Mouse (Mus musculus) G1E (cell line): ENCODE results near the gene Kcnab2. TPM values are rescaled to one million over a fixed set of nuclear protein-coding genes. Genes with fewer than 3 reads are reported as not detected.

Source experiments
- ATAC-seq: 2 replicates; pipeline ENCODE4 v1.8.0; 2016; ENCODE audit warnings: mild to moderate bottlenecking; ENCODE audit not compliant: insufficient number of reproducible peaks, poor library complexity, low FRiP score, severe bottlenecking; ENCODE audit errors: extremely low read depth
- DNase-seq: peaks from one replicate; pipeline ENCODE4 v3.0.0; 2012; ENCODE audit warnings: low spot score
- H3K27me3 ChIP-seq: 2 replicates; pipeline ENCODE4 v1.6.1; 2012; ENCODE audit warnings: mild to moderate bottlenecking, low read length, inconsistent platforms; ENCODE audit not compliant: insufficient read depth
- H3K36me3 ChIP-seq: replicated peaks from 2 replicates; pipeline ENCODE3; 2012; ENCODE audit warnings: mild to moderate bottlenecking, inconsistent platforms
- H3K4me1 ChIP-seq: 2 replicates; pipeline ENCODE4 v1.6.1; 2012; ENCODE audit warnings: low read depth, low read length, inconsistent platforms, mixed read lengths; ENCODE audit not compliant: insufficient read depth
- H3K4me3 ChIP-seq: 2 replicates; pipeline ENCODE4 v1.5.1; 2012; ENCODE audit warnings: low read depth, mild to moderate bottlenecking, inconsistent platforms, low read length, moderate library complexity, mixed read lengths
- H3K9me3 ChIP-seq: replicated peaks from 2 replicates; pipeline ENCODE4 v1.6.1; 2012; ENCODE audit warnings: inconsistent platforms
- CTCF ChIP-seq: IDR thresholded peaks from 2 replicates; pipeline ENCODE4 v1.5.1; 2012; ENCODE audit warnings: low read depth, low read length, inconsistent platforms, mixed read lengths
- GATA1 ChIP-seq: IDR thresholded peaks from 2 replicates; pipeline ENCODE4 v1.6.1; 2012; ENCODE audit warnings: borderline replicate concordance, low read length, inconsistent platforms, mixed read lengths
- GATA2 ChIP-seq: IDR thresholded peaks from 2 replicates; pipeline ENCODE4 v1.6.1; 2012; ENCODE audit warnings: low read depth, low read length, inconsistent platforms, borderline replicate concordance
- POLR2AphosphoS5 ChIP-seq: IDR thresholded peaks from 2 replicates; pipeline ENCODE4 v1.6.1; 2012; ENCODE audit warnings: low read depth, low read length, inconsistent platforms; ENCODE audit not compliant: insufficient replicate concordance
- TAL1 ChIP-seq: conservative IDR thresholded peaks from 2 replicates; pipeline ENCODE4 v1.6.1; 2012; ENCODE audit warnings: low read depth, low read length, inconsistent platforms, mixed read lengths
- polyA plus RNA-seq: library from polyadenylated mRNA; stranded (reverse); fragments of >175 nt; gene quantifications from 2 replicates; pipeline ENCODE4 v1.2.3, GENCODE M21; 2012
- total RNA-seq, 2 experiments: library from RNA; stranded (forward) in 1 of 2; stranded (reverse) in 1 of 2; fragments of 200-1000 nt in 1 of 2; fragments of >200 nt in 1 of 2; fragmentation: Nextera tagmentation in 1 of 2; gene quantifications; 2 replicates each; pipeline ENCODE4 v1.2.3; 2014 to 2017

Kcnab2 gene
- total and polyA plus RNA-seq, 3 experiments, result 0.02 TPM; not detected in 2

- no peaks in the 10 kb centered on the region for H3K36me3 ChIP-seq
- 0 out of 2 replicates have a peak, but pooled peaks cover 3% of the 10 kb centered on the region for H3K27me3 ChIP-seq
- no peak for TF ChIP-seq CTCF
- no peak for TF ChIP-seq TAL1
- TF ChIP-seq GATA2, result no peak
- no peak for TF ChIP-seq GATA1
- no peak for TF ChIP-seq POLR2AphosphoS5
- no peak overlapping the region; the same call in 1 of the 2 replicates for H3K4me3 ChIP-seq
- ATAC-seq (no peak), DNase-seq (no peak)
- H3K4me1 ChIP-seq, result no peaks in the 10 kb centered on the region
- peaks cover 96% of the 10 kb centered on the region for H3K9me3 ChIP-seq
Observed at GRCm38 (mm10) chr4:152462516-152462915, 15.2 kb downstream of the Kcnab2 start.

- H3K4me1 ChIP-seq, result no peaks in the 10 kb centered on the region
- H3K9me3 ChIP-seq, result peaks cover 96% of the 10 kb centered on the region
- no peak overlapping the region for H3K4me3 ChIP-seq
- no peaks in the 10 kb centered on the region for H3K36me3 ChIP-seq
- TF ChIP-seq GATA2, result no peak
- no peak for TF ChIP-seq TAL1
- TF ChIP-seq CTCF, result no peak
- no peak for TF ChIP-seq POLR2AphosphoS5
- TF ChIP-seq GATA1, result no peak
- ATAC-seq (no peak), DNase-seq (no peak)
- H3K27me3 ChIP-seq, result no peaks in the 10 kb centered on the region
Observed at GRCm38 (mm10) chr4:152457673-152458072, 20.0 kb downstream of the Kcnab2 start.

GRCm38 (mm10) chr4:152456609-152457008 is 21.1 kb downstream of the Kcnab2 start:
- no peak for TF ChIP-seq GATA1
- no peak for TF ChIP-seq TAL1
- TF ChIP-seq POLR2AphosphoS5, result no peak
- TF ChIP-seq CTCF, result no peak
- TF ChIP-seq GATA2, result no peak
- ATAC-seq, result no peak
- DNase-seq, result no peak

GRCm38 (mm10) chr4:152454153-152454552 is 23.5 kb downstream of the Kcnab2 start:
- no peak for TF ChIP-seq GATA1
- no peak for TF ChIP-seq GATA2
- no peak for TF ChIP-seq TAL1
- no peak for TF ChIP-seq CTCF
- TF ChIP-seq POLR2AphosphoS5, result no peak
- Histone ChIP-seq H3K4me1 (no peaks in the 10 kb centered on the region), H3K4me3 (no peak overlapping the region), H3K9me3 (peaks cover 98% of the 10 kb centered on the region), H3K36me3 (no peaks in the 10 kb centered on the region), H3K27me3 (no peaks in the 10 kb centered on the region)
- ATAC-seq (no peak), DNase-seq (no peak)

More at GRCm38 (mm10) chr4:152456609-152457008, 21.1 kb downstream of the Kcnab2 start:
- Histone ChIP-seq H3K4me3 (no peak overlapping the region; the same call in 1 of the 2 replicates), H3K36me3 (no peaks in the 10 kb centered on the region), H3K9me3 (peaks cover 96% of the 10 kb centered on the region), H3K27me3 (no peaks in the 10 kb centered on the region), H3K4me1 (no peaks in the 10 kb centered on the region)

- Histone ChIP-seq H3K27me3 (no peaks in the 10 kb centered on the region), H3K36me3 (no peaks in the 10 kb centered on the region), H3K9me3 (peaks cover 96% of the 10 kb centered on the region), H3K4me1 (no peaks in the 10 kb centered on the region), H3K4me3 (no peak overlapping the region)
- TF ChIP-seq GATA2 (no peak), CTCF (no peak), POLR2AphosphoS5 (no peak), TAL1 (no peak)
- DNase-seq, result no peak
- ATAC-seq, result no peak
Observed at GRCm38 (mm10) chr4:152453079-152453478, 24.6 kb downstream of the Kcnab2 start.

- no peaks in the 10 kb centered on the region for H3K27me3 ChIP-seq
- DNase-seq (no peak), ATAC-seq (no peak)
Observed at GRCm38 (mm10) chr4:152451371-152451770, 26.3 kb downstream of the Kcnab2 start.

GRCm38 (mm10) chr4:152448666-152449018 is 29.0 kb downstream of the Kcnab2 start:
- Histone ChIP-seq H3K27me3 (peaks cover 2% of the 10 kb centered on the region; the same call in 1 of the 2 replicates), H3K36me3 (no peaks in the 10 kb centered on the region), H3K9me3 (peaks cover 95% of the 10 kb centered on the region), H3K4me1 (no peaks in the 10 kb centered on the region), H3K4me3 (no peak overlapping the region; the same call in 1 of the 2 replicates)
- DNase-seq, result no peak
- no peak for ATAC-seq
- TF ChIP-seq GATA1 (no peak), TAL1 (no peak), CTCF (no peak), GATA2 (no peak)

More at GRCm38 (mm10) chr4:152451371-152451770, 26.3 kb downstream of the Kcnab2 start:
- no peak overlapping the region for H3K4me3 ChIP-seq
- TF ChIP-seq TAL1 (no peak), CTCF (no peak), GATA1 (no peak), GATA2 (no peak), POLR2AphosphoS5 (no peak)
- no peaks in the 10 kb centered on the region for H3K4me1 ChIP-seq
- H3K9me3 ChIP-seq, result peaks cover 96% of the 10 kb centered on the region
- H3K36me3 ChIP-seq, result no peaks in the 10 kb centered on the region
